Mouse (Mus musculus) testis, postnatal 14 days (tissue): Measurements from ENCODE around the gene Sppl2b.
"Not testable (repeated sequence)": the region's sequence is repeated elsewhere in the genome, so short reads cannot be mapped to it uniquely, and the experiment has no call there.

Experiments
- DNase-seq: peaks from one replicate; pipeline ENCODE4 v3.0.0; 2021; ENCODE audit warnings: low spot score

The Sppl2b gene

DNA sequence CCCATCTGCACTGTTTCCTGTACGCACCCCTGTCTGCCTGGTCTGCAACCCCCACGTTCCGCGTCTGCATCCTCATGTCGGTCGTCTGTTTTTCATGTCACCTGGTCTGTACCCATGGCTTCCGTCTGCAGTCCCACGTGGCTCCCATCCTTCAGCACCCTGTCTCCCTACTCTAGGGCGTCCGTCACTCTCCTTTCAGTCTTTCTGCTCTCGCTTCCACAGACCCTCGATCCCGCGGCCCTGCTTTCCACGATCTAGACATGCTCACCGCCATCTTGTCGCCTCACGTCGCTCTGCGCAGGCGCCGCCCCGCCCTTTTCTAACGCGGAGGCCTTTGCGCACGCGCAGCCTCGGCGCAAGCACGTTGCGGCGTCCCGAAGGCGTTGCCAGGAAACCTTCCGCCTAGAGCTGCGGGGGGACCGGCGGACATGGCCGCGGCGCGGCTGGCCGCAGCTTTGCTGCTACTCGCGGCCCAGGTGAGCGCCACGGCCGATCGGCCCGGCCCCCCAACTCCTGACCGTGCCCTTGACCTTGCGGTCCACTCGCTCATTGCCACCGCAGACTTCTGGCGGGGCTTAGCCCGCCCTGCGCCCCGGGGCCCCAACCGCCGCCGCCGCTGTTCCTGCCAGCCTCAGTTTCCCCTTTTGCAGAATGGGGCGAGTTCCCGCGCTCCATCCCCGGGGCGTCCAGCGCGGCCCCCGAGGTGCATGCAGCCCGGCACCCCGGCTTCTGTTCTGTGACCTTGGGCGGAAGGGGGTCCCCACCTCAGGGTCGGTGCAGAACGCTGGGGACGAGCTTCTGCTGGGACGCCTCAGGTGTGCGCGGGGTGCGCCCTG lies at the start of gene Sppl2b, which contains the start of gene Lsm7:
TSS of gene Sppl2b (plus strand) at position 363 of the 836 bp plus-strand sequence.
TSS of gene Lsm7 (minus strand) at position 297 of the 836 bp plus-strand sequence.
- DNase-seq, result peak; percentile 95

DNA sequence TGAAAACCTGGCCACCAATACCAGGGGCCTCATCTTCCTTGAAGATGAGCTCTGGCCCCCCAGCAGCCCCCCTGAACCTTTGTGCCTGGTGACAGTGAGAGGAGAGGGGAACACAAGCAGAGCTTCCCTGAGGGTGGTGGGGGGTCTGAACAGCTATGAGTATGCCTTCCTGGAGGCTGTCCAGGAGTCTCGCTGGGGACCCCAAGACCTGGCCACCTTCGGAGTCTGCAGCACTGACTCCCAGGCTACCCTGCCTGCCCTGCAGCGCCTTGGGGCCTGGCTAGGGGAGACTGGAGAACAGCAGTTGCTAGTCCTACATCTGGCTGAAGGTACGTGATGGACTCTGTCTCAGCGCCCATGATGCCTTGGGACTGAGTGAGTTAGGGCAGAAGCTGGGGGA lies 49.8 kb upstream of the Sppl2b start:
- DNase-seq, result no peak

GRCm38 (mm10) chr10:80805925-80806324 lies 49.1 kb upstream of the Sppl2b start:
- DNase-seq, result peak; percentile 75

DNA sequence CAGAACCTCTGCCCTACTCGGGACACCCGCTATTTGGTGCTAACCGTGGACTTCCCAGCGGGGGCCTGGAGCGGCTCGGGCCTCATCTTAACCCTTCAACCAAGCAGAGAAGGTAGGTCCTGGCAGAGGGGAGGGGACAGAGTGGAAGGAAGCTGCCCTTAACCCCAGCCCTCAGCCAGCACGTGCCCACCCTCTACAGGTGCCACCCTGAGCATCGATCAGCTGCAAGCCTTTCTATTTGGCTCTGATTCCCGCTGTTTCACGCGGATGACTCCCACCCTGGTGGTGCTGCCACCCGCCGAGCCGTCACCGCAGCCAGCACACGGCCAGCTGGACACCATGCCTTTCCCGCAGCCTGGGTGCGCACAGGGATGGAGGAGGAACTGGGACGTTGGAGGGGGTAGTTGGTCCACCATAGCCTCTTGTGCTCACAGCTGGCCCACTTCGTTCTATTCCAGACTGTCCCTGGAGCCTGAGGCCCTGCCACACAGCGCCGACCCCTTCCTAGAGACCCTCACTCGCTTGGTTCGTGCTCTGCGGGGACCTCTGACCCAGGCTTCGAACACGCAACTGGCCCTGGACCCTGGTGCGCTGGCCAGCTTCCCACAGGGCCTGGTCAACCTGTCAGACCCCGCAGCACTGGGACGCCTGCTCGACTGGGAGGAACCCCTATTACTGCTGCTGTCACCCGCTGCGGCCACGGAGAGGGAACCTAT lies 48.6 kb upstream of the Sppl2b start:
- DNase-seq, result no peak

- peak; percentile 76 for DNase-seq
Observed at GRCm38 (mm10) chr10:80807057-80807627, 47.9 kb upstream of the Sppl2b start.

DNA sequence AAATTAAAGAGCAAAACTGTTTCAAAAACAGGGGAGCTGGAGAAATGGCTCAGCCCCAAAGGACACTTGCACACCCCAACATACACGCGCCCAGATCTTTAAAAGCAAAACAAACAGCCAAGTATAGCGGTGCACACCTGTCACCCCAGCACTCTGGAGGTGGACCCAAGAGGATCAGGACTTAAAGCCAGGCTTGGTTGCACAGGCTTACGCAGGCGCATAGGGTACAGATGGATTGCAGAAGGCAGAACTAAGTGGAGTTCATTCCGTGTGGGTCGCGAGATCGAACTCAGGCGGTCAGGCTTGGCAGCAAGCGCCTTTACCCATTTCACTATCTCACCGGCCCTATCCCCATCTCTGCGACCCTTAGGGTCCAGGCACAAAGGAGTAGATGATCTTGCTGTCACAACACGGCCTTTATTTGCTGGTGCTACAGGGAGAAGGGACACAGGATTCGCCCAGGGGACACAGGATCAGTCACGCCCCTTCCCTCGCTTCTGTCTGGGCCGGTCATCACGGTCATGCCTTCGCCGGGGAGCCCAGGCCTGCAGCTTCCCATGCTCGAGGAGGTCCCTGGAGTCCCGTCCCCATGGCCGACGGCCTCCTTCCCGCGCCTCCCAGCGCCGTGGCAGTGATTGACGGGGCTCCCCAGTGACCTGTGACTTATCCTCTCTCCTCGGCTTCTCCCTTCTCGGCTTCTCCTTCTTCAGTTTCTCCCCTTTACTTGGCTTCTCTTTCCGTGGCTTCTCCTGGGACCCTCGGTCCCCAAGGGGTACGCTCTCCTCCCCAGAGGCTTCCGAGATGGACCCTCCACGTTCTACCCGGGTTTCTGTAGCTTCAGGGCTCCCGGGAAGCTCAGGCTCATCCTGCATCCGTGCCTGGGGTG lies 46.7 kb upstream of the Sppl2b start:
- no peak for DNase-seq

GRCm38 (mm10) chr10:80808985-80809632 lies 46.0 kb upstream of the Sppl2b start:
- no peak for DNase-seq

DNA sequence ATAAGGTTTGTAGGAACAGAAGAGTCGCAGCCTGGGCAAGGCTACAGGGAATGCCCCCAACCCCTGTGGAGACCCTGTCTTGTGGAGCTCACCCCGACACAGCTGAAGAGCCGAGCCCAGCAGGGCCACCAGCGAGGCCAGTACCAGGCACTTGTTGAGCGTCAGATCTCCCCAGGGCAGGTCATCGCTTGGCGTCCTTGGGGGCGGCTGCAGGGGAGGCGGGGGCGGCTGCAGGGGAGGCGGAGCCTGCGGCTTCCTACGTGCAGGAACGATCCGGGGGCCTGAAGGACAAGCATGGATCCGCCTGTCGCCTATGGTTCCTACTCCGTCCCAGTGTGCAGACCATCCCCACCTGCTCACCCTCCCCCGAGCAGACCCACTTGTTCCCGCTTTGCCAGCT lies 45.0 kb upstream of the Sppl2b start:
- DNase-seq, result no peak

DNA sequence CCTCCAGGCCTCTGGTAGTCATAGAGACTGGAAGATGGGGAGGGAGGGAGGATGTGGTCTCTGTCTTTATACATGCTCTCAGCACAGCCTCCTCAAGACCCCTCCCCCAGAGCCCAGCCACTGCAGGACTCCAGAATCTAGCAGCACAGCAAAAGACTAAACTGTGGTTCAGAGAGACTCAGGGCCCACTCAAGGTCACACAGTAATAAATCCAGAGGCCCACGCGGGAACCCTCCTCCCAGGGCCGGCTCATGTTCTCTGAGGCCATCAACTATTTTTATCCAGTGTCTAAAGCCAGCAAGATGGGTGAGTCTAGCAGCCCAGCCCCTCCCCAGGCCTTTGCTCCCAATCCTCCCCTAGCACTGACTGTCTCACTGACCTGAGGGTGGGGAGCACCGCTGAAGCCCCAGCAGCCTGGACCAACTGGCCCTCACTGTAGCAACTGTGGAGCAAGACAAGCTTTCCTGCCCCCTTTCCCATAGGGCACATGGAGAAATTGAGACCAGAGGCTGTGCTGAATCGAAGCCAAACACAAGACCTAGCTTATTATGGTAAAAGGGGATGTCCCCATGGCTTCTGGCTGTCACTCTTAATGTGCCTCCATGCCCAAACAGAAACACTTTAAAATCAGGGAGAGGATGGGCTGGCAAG lies 42.6 kb upstream of the Sppl2b start:
- DNase-seq, result no peak

GRCm38 (mm10) chr10:80813366-80813765 lies 41.7 kb upstream of the Sppl2b start, which contains the start of gene Jsrp1:
TSS of gene Jsrp1 (minus strand) at chr10:80813498.
- no peak for DNase-seq

GRCm38 (mm10) chr10:80814800-80815199 lies 40.3 kb upstream of the Sppl2b start:
- no peak for DNase-seq

DNA sequence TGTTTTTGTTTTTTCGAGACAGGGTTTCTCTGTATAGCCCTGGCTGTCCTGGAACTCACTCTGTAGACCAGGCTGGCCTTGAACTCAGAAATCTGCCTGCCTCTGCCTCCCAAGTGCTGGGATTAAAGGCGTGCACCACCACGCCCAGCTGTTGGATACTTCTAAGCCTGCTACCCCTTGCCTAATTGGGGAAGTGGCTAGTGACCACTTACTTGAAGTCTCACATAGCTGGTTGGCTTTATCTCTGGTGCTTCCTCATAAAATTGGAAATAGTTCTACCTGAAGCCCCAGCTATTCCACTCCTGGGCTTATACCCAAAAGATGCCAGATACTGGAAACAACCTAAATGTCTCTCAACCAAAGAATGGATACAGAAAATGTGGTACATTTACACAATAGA lies 38.8 kb upstream of the Sppl2b start:
- DNase-seq, result not testable (repeated sequence)

- DNase-seq, result no peak
Observed at GRCm38 (mm10) chr10:80817164-80817563, 37.9 kb upstream of the Sppl2b start.

GRCm38 (mm10) chr10:80817955-80818354 lies 37.1 kb upstream of the Sppl2b start:
- not testable (repeated sequence) for DNase-seq

GRCm38 (mm10) chr10:80818599-80819281 lies 36.3 kb upstream of the Sppl2b start:
- peak; percentile 72 for DNase-seq

DNA sequence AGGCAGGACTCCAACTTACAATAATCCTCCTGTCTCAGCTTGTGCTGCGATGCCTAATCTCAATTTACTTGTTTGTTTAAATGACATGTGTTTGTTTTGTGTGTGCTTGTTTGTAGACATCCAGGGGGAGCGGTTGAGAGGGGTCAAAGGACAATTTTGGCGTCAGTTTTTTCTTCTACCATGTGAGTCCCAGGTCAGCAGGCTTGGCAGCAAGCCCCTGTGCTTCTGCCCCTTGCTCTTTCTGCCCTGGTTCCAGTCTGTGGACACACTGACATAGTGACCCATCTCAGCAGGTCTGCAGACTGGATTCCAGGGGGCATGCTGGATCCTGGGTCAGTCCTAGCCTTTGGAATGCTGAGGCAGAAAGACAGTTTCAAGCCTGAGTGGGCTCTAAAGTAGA lies 35.7 kb upstream of the Sppl2b start:
- no peak for DNase-seq

DNA sequence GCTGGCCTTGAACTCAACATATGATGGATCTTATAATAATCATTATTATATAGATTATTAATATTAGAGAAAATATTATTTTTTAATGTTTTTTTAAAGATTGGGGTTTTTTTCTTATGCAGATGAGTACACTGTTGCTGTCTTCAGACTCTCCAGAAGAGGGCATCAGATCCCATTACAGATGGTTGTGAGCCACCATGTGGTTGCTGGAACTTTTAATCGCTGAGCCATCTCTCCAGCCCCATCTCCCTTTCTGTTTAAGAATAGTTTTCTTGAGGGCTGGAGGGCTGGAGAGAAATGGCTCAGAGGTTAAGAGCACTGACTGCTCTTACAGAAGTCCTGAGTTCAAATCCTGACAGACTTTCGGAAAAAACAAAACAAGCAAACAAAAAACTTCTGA lies 33.1 kb upstream of the Sppl2b start:
- no peak for DNase-seq

- DNase-seq, result no peak
Observed at GRCm38 (mm10) chr10:80822528-80822927, 32.5 kb upstream of the Sppl2b start.

- DNase-seq, result no peak
Observed at GRCm38 (mm10) chr10:80823316-80823715, 31.8 kb upstream of the Sppl2b start.
